Mouse (Mus musculus) kidney, adult 2 months (tissue): ENCODE measurements at regions not wholly inside any gene's neighbourhood (a gene's known extent, or its start where the extent isn't known, plus 50 kb on each side); places are given as distances from the start of the nearest gene placed in this dataset.

Source experiments
- DNase-seq: peaks from one replicate; pipeline ENCODE4 v3.0.0; 2021
- H3K27ac ChIP-seq: fragments of 200-500 bp; 2 replicates; pipeline ENCODE4 v1.5.1; 2012; ENCODE audit warnings: low read depth, low read length, control low read depth, inconsistent platforms; ENCODE audit not compliant: insufficient read depth
- H3K27me3 ChIP-seq: fragments of 200-500 bp; replicated peaks from 2 replicates; pipeline ENCODE4 v1.6.1; 2012; ENCODE audit warnings: mild to moderate bottlenecking, moderate library complexity, low read length, inconsistent platforms; ENCODE audit not compliant: control insufficient read depth, insufficient read depth
- H3K36me3 ChIP-seq: fragments of 200-500 bp; 2 replicates; pipeline ENCODE4 v1.6.1; 2012; ENCODE audit warnings: mild to moderate bottlenecking, moderate library complexity, low read length, inconsistent platforms; ENCODE audit not compliant: control insufficient read depth, insufficient read depth
- H3K4me1 ChIP-seq: fragments of 200-500 bp; 2 replicates; pipeline ENCODE4 v1.6.1; 2011; ENCODE audit warnings: low read length; ENCODE audit not compliant: control insufficient read depth, insufficient read depth
- H3K4me3 ChIP-seq: fragments of 200-500 bp; 2 replicates; pipeline ENCODE4 v1.5.1; 2011; ENCODE audit warnings: mild to moderate bottlenecking, low read depth, low read length, control low read depth; ENCODE audit not compliant: insufficient read depth
- CTCF ChIP-seq: fragments of 200-500 bp; conservative IDR thresholded peaks from 2 replicates; pipeline ENCODE4 v1.5.1; 2011; ENCODE audit warnings: low read depth, mild to moderate bottlenecking, control low read depth, low read length, moderate library complexity, mixed read lengths; ENCODE audit not compliant: insufficient read depth, insufficient read length
- POLR2A ChIP-seq: fragments of 200-500 bp; IDR thresholded peaks from one replicate; pipeline ENCODE4 v1.6.1; 2011; ENCODE audit warnings: low read depth, low read length, control low read depth
- WGBS: fragments of 180-500 bp; shearing (Covaris S2); methylation state at CpG from one replicate; pipeline ENCODE4 v1.1.7; 2018; 5-methylcytosine and 5-hydroxymethylcytosine counted together

- WGBS = 72% methylated on average over 12 of the region's 12 CpGs
- Histone ChIP-seq H3K27me3 (no peaks in the 10 kb centered on the region), H3K4me3 (no peak overlapping the region), H3K36me3 (no peaks in the 10 kb centered on the region), H3K4me1 (no peaks in the 10 kb centered on the region), H3K27ac (no peak overlapping the region)
- no peak for TF ChIP-seq CTCF
- DNase-seq = no peak
These were observed 199.5 kb upstream of the Gk2 start for GRCm38 (mm10) chr5:97656167-97656924.

- Histone ChIP-seq H3K4me1 (no peaks in the 10 kb centered on the region), H3K27ac (no peak overlapping the region), H3K4me3 (no peak overlapping the region), H3K27me3 (no peaks in the 10 kb centered on the region), H3K36me3 (no peaks in the 10 kb centered on the region)
- DNase-seq = no peak
- no peak for TF ChIP-seq CTCF
- WGBS = 86% methylated on average over 6 of the region's 6 CpGs
These were observed 198.4 kb upstream of the Gk2 start for GRCm38 (mm10) chr5:97655266-97655665.

DNA sequence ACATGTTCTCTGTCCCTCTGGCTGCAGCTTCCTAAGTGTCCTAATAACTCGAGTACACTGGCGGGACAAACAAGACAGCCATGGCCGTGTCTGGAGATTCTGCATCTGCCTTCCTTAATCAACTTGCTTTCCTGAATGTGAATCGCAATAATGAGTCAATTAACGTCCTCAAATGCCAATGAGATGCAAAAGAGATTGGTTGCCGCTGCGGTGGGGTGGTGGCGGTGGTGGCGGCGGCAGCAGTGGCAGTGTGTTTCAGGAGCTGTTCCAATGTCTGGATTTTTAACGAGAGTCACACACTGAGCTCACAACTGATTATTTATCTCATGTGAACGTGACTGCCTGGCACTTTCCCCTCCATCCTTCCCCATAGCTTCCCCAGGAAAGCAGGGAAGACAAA, 197.6 kb upstream of the Gk2 start:
- DNase-seq = no peak
- H3K36me3 ChIP-seq = no peaks in the 10 kb centered on the region
- no peaks in the 10 kb centered on the region for H3K4me1 ChIP-seq
- no peak overlapping the region for H3K27ac ChIP-seq
- H3K4me3 ChIP-seq = no peak overlapping the region
- TF ChIP-seq POLR2A (no peak), CTCF (no peak)
- H3K27me3 ChIP-seq = no peaks in the 10 kb centered on the region
- WGBS = 59% methylated on average over 12 of the region's 12 CpGs

DNA sequence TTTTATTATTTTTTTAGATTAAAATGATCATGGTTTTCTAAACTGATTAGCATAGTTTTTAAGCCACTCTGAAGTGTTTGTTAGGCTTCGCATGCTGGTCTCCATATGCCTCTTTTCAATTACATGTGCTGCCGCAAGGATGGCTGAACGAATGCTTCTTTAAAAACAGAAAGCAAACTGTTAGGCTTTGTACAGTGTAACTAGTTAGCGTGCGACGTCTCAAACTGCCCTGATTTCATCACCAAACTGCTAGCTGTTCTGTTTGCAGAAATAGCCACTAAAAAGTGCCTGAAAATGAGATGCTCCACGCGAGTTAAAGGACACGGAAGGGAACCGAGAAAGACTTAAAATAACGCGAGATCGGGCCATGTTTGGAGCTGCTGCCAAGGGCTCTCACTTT, 185.4 kb upstream of the Gk2 start:
- no peaks in the 10 kb centered on the region for H3K4me1 ChIP-seq
- 91% methylated on average over 13 of the region's 13 CpGs for WGBS
- no peak overlapping the region for H3K4me3 ChIP-seq
- no peak for DNase-seq
- H3K36me3 ChIP-seq = no peaks in the 10 kb centered on the region
- TF ChIP-seq CTCF (no peak), POLR2A (no peak)
- H3K27ac ChIP-seq = no peak overlapping the region
- no peaks in the 10 kb centered on the region for H3K27me3 ChIP-seq

- no peaks in the 10 kb centered on the region for H3K4me1 ChIP-seq
- H3K27me3 ChIP-seq = no peaks in the 10 kb centered on the region
- no peak for DNase-seq
- no peaks in the 10 kb centered on the region for H3K36me3 ChIP-seq
- no peak overlapping the region for H3K27ac ChIP-seq
- no peak overlapping the region for H3K4me3 ChIP-seq
- TF ChIP-seq CTCF (no peak), POLR2A (no peak)
- 93% methylated on average over 12 of the region's 12 CpGs for WGBS
These were observed 184.8 kb upstream of the Gk2 start for GRCm38 (mm10) chr5:97641646-97642045.

- TF ChIP-seq CTCF (no peak), POLR2A (no peak)
- WGBS = 81% methylated on average over 7 of the region's 7 CpGs
- no peak overlapping the region for H3K4me3 ChIP-seq
- no peaks in the 10 kb centered on the region for H3K27me3 ChIP-seq
- DNase-seq = no peak
- H3K4me1 ChIP-seq = no peaks in the 10 kb centered on the region
- H3K36me3 ChIP-seq = no peaks in the 10 kb centered on the region
- H3K27ac ChIP-seq = no peak overlapping the region
These were observed 179.5 kb upstream of the Gk2 start for GRCm38 (mm10) chr5:97636357-97636756.

DNA sequence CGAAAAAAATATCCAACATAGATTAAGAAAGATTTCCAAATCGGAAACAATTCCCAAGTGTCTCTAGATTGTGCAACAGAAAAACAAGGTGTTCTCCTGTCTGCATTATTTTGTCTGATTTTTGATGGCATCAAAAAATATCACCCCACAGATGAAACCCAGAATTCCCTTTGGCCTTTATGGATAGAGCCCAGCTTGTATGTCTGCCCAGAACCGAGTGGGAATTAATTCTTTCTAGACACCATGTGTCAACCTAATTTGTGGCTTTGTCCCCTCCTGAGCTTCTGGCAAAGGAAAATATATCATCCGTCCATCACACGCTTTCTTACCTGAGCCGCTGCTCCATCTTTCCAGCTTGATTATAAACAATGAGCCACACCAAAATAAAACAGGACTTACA, 176.9 kb upstream of the Gk2 start:
- H3K4me3 ChIP-seq = no peak overlapping the region
- no peak overlapping the region for H3K27ac ChIP-seq
- DNase-seq = no peak
- TF ChIP-seq POLR2A = no peak
- TF ChIP-seq CTCF = no peak
- no peaks in the 10 kb centered on the region for H3K27me3 ChIP-seq
- H3K36me3 ChIP-seq = no peaks in the 10 kb centered on the region
- H3K4me1 ChIP-seq = no peaks in the 10 kb centered on the region
- WGBS = 87% methylated on average over 6 of the region's 6 CpGs
